Mouse (Mus musculus) left cerebral cortex, adult 8-10 months (tissue): ENCODE measurements around the gene Prss28. TPM values are rescaled to one million over a fixed set of nuclear protein-coding genes. Genes with fewer than 3 reads are reported as not detected.

ENCODE experiments used
- DNase-seq, 2 experiments: peaks; one replicate each; pipeline ENCODE4 v3.0.0; 2022; ENCODE audit warnings: low spot score in 2 of 2
- total RNA-seq, 4 experiments: library from RNA; stranded (reverse); gene quantifications; 2 replicates each; pipeline ENCODE4 v1.2.4; 2022

The Prss28 gene
- total RNA-seq, 4 experiments from 2014 or later: not detected

- no peak for DNase-seq
Measured at GRCm38 (mm10) chr17:25340003-25340402, 31.6 kb downstream of the Prss28 start.

- DNase-seq: no peak
Measured at GRCm38 (mm10) chr17:25341490-25341889, 33.0 kb downstream of the Prss28 start.

DNA sequence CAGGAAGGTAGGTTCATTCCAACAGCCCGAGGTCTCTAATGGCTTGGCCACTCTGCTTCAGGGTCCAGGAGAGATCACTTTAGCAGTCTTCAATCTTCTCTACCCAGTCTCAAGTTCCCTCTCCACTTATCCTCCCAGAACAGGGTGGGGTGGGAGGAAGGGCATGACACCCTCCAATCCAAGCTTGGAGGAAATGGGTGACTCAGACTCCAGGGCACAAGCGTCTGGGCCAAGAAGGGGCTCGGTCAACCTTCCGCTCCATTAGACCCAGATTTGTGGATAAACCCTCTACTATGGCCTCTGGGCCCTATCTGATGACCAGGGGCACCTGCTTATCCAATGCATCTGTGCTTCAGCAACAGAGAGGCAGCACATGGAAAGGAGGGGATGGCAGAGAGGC, 37.0 kb downstream of the Prss28 start, which contains the start of gene Tpsab1:
Gene Tpsab1 (minus strand): TSS at position 101 of the 400 bp plus-strand sequence.
- no peak for DNase-seq

DNA sequence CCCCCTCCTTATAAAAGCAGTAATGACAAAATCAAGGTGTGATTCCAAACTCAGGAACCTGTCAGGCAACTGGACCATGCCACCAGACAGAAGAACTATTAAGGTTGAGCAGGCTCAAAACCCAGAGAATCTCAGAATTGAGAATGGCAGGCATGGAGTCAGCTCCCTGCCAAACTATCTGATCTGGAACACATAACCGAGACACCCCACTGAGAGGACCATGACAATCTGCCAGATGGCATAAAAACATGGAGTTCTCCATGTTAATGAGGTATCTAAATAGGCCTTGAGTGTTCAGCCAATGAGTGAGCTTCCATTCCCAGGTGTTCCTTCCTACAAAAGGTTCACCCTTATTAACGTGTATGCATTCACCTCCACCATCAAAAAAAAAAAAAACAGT, 52.8 kb downstream of the Prss28 start:
- DNase-seq: no peak

Other genes starting within 250 kb of the Prss28 start
- 10 to 100 TPM in 3 of 4 experiments, 1 to 10 TPM in 1; 7.5 to 11.2 (median 10.6) TPM for gene Tmem204, start 225.1 kb upstream of the Prss28 start, total RNA-seq
- 10 to 100 TPM; 22.6 to 34.6 (median 28.6) TPM for gene Telo2, start 192.7 kb upstream of the Prss28 start, total RNA-seq
- gene Ptx4, start 187.9 kb upstream of the Prss28 start, total RNA-seq: under 1 TPM; 0.65 to 0.96 (median 0.75) TPM
- 10 to 100 TPM; 50.0 to 54.5 (median 51.1) TPM for gene Clcn7, start 175.3 kb upstream of the Prss28 start, total RNA-seq
- gene Ccdc154, start 146.2 kb upstream of the Prss28 start, total RNA-seq: not detected
- gene Gm38655, start 133.2 kb upstream of the Prss28 start, total RNA-seq: under 1 TPM in 1 of 4 experiments, not detected in 3; 0.42 TPM
- gene BC003965, start 124.1 kb upstream of the Prss28 start, total RNA-seq: 10 to 100 TPM; 17.7 to 19.9 (median 19.6) TPM
- 10 to 100 TPM; 37.0 to 40.0 (median 37.8) TPM for gene Unkl, start 120.2 kb upstream of the Prss28 start, total RNA-seq
- 10 to 100 TPM; 73.0 to 83.6 (median 76.1) TPM for gene Gnptg, start 68.5 kb upstream of the Prss28 start, total RNA-seq
- gene Tsr3, start 68.5 kb upstream of the Prss28 start, total RNA-seq: 10 to 100 TPM; 18.4 to 26.5 (median 24.7) TPM
- gene Baiap3, start 52.3 kb upstream of the Prss28 start, total RNA-seq: 10 to 100 TPM; 14.5 to 33.9 (median 31.2) TPM
- gene Ube2i, start 34.0 kb upstream of the Prss28 start, total RNA-seq: 100 to 1,000 TPM; 228 to 239 (median 235) TPM
- not detected for gene Prss34, start 10.3 kb upstream of the Prss28 start, total RNA-seq
- not detected for gene Prss29, start 10.0 kb downstream of the Prss28 start, total RNA-seq
- not detected for gene Tpsab1, start 36.9 kb downstream of the Prss28 start, total RNA-seq
- not detected for gene Tpsb2, start 57.7 kb downstream of the Prss28 start, total RNA-seq
- gene Tpsg1, start 60.6 kb downstream of the Prss28 start, total RNA-seq: not detected
- 10 to 100 TPM; 44.2 to 56.5 (median 50.2) TPM for gene Cacna1h, start 125.1 kb downstream of the Prss28 start, total RNA-seq
- 1 to 10 TPM in 1 of 4 experiments, under 1 TPM in 3; 0.76 to 2.1 (median 0.87) TPM for gene Tekt4, start 146.0 kb downstream of the Prss28 start, total RNA-seq
- gene Sstr5, start 188.6 kb downstream of the Prss28 start, total RNA-seq: 1 to 10 TPM; 1.4 to 1.7 (median 1.5) TPM